8 mouse cellular contexts compared by ENCODE assay signal in the genomic region with DNA sequence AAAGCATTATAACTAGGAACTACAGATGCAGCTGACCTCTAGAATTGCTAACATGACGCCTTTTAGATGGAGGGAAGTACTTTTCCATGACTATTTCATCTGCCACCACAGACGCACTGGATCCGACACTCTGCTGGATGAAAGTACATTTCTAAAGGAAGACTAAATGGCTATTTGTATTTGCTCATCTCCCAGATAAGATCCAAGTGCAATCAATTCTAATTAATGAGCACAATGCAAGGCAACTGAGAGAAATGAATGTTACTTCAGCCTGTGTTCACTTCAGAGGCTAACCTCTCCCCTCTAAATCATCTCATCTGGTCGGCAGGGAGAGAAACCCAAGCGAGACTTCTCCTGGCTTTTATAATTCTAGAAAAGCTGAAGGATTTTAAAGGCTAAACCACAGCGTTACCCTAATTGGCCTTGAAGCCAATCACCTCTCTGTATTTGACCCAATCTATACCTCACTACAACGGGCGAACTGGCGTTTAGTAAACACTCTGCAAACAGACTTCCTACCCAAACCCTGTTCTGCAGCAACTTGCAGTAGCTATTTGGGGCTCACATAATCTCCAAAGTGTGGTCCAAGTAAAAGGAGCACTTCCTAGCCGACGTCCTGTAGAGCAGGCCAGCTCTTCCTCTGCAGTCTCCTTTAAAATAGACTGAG. TPM values are rescaled to one million over a fixed set of nuclear protein-coding genes. Genes with fewer than 3 reads are reported as not detected.
DNase-seq lines count a peak whose midpoint lies in the region; ATAC-seq and TF ChIP-seq lines count a peak whose summit lies in the region.

No protein-coding gene starts in this region.

- no peak for DNase-seq in lung, adult 2 months
- DNase-seq in lung, postnatal 36 days, result no peak
- DNase-seq in spleen, postnatal 4 days (ENCODE audit: low spot score in 2 of 2), result no peak
- DNase-seq in kidney, postnatal 25 days, result no peak
- no peak for DNase-seq in layer of hippocampus, postnatal 14 days (ENCODE audit: low spot score in 2 of 2)

- H3K36me3 ChIP-seq in midbrain, embryonic 15.5 days (replicated peaks), result peaks cover 19% of the 10 kb centered on the region

- H3K9me3 ChIP-seq in midbrain, embryonic 15.5 days, result no peaks in the 10 kb centered on the region

- peak overlapping the region; percentile 74 for H3K9ac ChIP-seq in midbrain, embryonic 15.5 days

- peak overlapping the region; percentile 13; the same call in 1 of the 2 replicates for H3K27ac ChIP-seq in cortical plate, adult 2 months (ENCODE audit: insufficient read depth, low read length)
- peak overlapping the region; percentile 82 for H3K27ac ChIP-seq in midbrain, embryonic 15.5 days

- TF ChIP-seq CTCF in lung, adult 2 months (IDR thresholded peaks at IDR 0.05; ENCODE audit: insufficient read depth, low read length), result no peak
- TF ChIP-seq CTCF in cortical plate, adult 2 months (IDR thresholded peaks at IDR 0.05; ENCODE audit: extremely low read depth, insufficient read depth, low read length), result no peak

- no peak for TF ChIP-seq POLR2A in lung, adult 2 months (IDR thresholded peaks at IDR 0.05; ENCODE audit: borderline replicate concordance, extremely low read depth, low read depth, low read length)
- no peak for TF ChIP-seq POLR2A in cortical plate, adult 2 months (IDR thresholded peaks at IDR 0.05; ENCODE audit: extremely low read depth, insufficient read depth, low read length)

- ATAC-seq in inflammation-experienced regulatory T-cells, adult 6 months, result peak; percentile 29
- ATAC-seq in midbrain, embryonic 15.5 days (replicated peaks), result peak; percentile 7; the same call in 1 of the 2 replicates

- peak overlapping the region; percentile 62 for H3K4me2 ChIP-seq in midbrain, embryonic 15.5 days

- H3K27me3 ChIP-seq in midbrain, embryonic 15.5 days (replicated peaks), result no peaks in the 10 kb centered on the region

- peaks cover 5% of the 10 kb centered on the region; the same call in 1 of the 2 replicates for H3K4me1 ChIP-seq in lung, adult 2 months (ENCODE audit: control insufficient read depth, insufficient read depth, low read length)
- H3K4me1 ChIP-seq in cortical plate, adult 2 months (ENCODE audit: control insufficient read depth, insufficient read depth, low read length), result no peaks in the 10 kb centered on the region
- peaks cover 9% of the 10 kb centered on the region for H3K4me1 ChIP-seq in midbrain, embryonic 15.5 days

- H3K4me3 ChIP-seq in lung, adult 2 months (replicated peaks; ENCODE audit: extremely low read depth, low read depth, low read length), result peak overlapping the region; percentile 89
- peak overlapping the region; percentile 72 for H3K4me3 ChIP-seq in cortical plate, adult 2 months (ENCODE audit: insufficient read depth, low read length)
- H3K4me3 ChIP-seq in midbrain, embryonic 15.5 days, result peak overlapping the region; percentile 60

- WGBS in lung, adult 2 months, result 3% methylated on average over 11 of the region's 11 CpGs
- 13% methylated on average over 11 of the region's 11 CpGs for WGBS in midbrain, embryonic 15.5 days

RNA-seq across cellular contexts. Expression of gene Orc5, which starts 0.7 kb away (rescaled TPM):
- polyA plus RNA-seq in lung, adult 2 months (2012; rRNA removed), result 2.8 and 4.7 TPM in 2 replicates
- 6.8 and 6.9 TPM in 2 replicates for polyA plus RNA-seq in cortical plate, adult 2 months (2012; rRNA removed)
- polyA plus RNA-seq in inflammation-experienced regulatory T-cells, adult 6 months (2017; shearing (Covaris generic)), result 10 to 100 TPM; 46.4 to 53.6 (median 52.9) TPM
- 34.8 and 34.9 TPM in 2 replicates for polyA plus RNA-seq in midbrain, embryonic 15.5 days (2015; fragmentation: Nextera tagmentation; extraction: Ambion mirVana)
- 10 to 100 TPM; 18.1 to 20.0 TPM for total RNA-seq in layer of hippocampus, postnatal 14 days (2021)
